Mouse (Mus musculus): ENCODE measurements around the gene Slc39a11. TPM values are rescaled to one million over a fixed set of nuclear protein-coding genes. Genes with fewer than 3 reads are reported as not detected.

Slc39a11 gene
- polyA plus RNA-seq, 1 experiment from 2014 or later: 41.6 TPM

- no peak for ATAC-seq
- no peaks in the 10 kb centered on the region for H3K27me3 ChIP-seq (replicated peaks; ENCODE audit: control insufficient read depth, insufficient read depth, low read length)
- no peaks in the 10 kb centered on the region for H3K9me3 ChIP-seq (ENCODE audit: control insufficient read depth, low read length)
- peaks cover 10% of the 10 kb centered on the region for H3K4me1 ChIP-seq (replicated peaks; ENCODE audit: control insufficient read depth, insufficient read depth, low read length)
- no peaks in the 10 kb centered on the region for H3K36me3 ChIP-seq (ENCODE audit: control insufficient read depth, insufficient read depth)
- 89% methylated on average over 12 of the region's 13 CpGs for whole genome bisulfite sequencing
- no peak overlapping the region for H3K27ac ChIP-seq (ENCODE audit: low read length)
- H3K4me2 ChIP-seq (ENCODE audit: low read length): no peak overlapping the region
- H3K4me3 ChIP-seq (replicated peaks; ENCODE audit: low read length): no peak overlapping the region
- no peak overlapping the region for H3K9ac ChIP-seq (replicated peaks; ENCODE audit: low read depth, low read length)
Measured at GRCm38 (mm10) chr11:113292906-113293614, 356.8 kb downstream of the Slc39a11 start.

DNA sequence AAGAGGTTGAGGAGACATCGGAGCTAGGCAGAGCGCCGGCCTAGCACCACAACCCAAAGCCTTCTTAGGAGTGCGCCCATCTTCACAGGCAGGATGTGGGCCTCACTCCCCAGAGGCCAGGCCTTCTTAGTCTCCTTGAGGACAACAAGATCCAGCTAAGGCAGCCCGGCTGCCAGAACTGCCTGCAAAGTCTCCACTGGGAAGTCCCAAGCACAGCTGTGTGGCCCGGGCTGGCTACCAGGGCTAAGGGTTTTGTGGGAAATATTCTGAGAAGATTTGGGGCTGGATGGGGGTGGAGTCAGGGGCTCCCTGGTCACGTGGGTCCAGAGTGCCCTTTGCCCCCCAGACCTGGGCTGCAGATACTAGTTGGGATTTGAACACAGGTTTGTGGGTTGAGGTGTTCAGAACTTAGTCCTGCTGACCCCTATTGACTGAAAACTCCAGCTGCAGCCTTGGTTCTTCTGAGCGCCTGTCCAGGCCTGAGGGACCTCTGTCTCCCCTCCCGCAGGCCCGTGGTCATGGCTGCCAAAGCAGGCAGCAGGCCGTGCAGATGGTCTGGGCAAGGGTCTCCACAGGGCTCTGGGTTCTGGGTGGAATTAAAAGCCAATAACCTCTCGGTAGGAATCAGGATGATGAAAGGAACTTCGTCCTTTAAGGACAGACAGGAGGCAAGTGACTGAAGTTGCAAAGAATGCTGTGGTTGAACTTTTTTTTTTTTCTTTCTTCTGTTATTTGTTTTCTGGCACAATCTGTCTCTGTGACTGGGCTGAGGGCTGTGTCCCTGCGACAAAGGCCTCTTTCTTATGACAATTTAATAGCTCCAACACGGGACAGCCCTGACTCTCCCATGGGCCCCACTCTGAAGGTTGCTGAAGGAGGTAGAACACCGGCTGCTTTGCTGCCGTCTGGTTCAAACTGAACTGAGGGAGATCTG lies 357.8 kb downstream of the Slc39a11 start:
- Histone ChIP-seq H3K9me3 (ENCODE audit: control insufficient read depth, low read length) (no peaks in the 10 kb centered on the region), H3K27me3 (replicated peaks; ENCODE audit: control insufficient read depth, insufficient read depth, low read length) (no peaks in the 10 kb centered on the region), H3K27ac (ENCODE audit: low read length) (no peak overlapping the region), H3K4me2 (ENCODE audit: low read length) (no peak overlapping the region), H3K36me3 (ENCODE audit: control insufficient read depth, insufficient read depth) (no peaks in the 10 kb centered on the region), H3K9ac (replicated peaks; ENCODE audit: low read depth, low read length) (no peak overlapping the region), H3K4me3 (replicated peaks; ENCODE audit: low read length) (no peak overlapping the region), H3K4me1 (replicated peaks; ENCODE audit: control insufficient read depth, insufficient read depth, low read length) (peaks cover 8% of the 10 kb centered on the region; the same call in 1 of the 2 replicates)
- no peak for ATAC-seq
- WGBS: 51% methylated on average over 17 of the region's 17 CpGs

GRCm38 (mm10) chr11:113290911-113291310 lies 359.0 kb downstream of the Slc39a11 start:
- Histone ChIP-seq H3K4me3 (replicated peaks; ENCODE audit: low read length) (no peak overlapping the region), H3K4me2 (ENCODE audit: low read length) (no peak overlapping the region), H3K4me1 (replicated peaks; ENCODE audit: control insufficient read depth, insufficient read depth, low read length) (peaks cover 8% of the 10 kb centered on the region; the same call in 1 of the 2 replicates), H3K9ac (replicated peaks; ENCODE audit: low read depth, low read length) (no peak overlapping the region), H3K9me3 (ENCODE audit: control insufficient read depth, low read length) (no peaks in the 10 kb centered on the region), H3K36me3 (ENCODE audit: control insufficient read depth, insufficient read depth) (no peaks in the 10 kb centered on the region), H3K27ac (ENCODE audit: low read length) (no peak overlapping the region), H3K27me3 (replicated peaks; ENCODE audit: control insufficient read depth, insufficient read depth, low read length) (no peaks in the 10 kb centered on the region)
- no peak for ATAC-seq
- WGBS: 87% methylated on average over 14 of the region's 14 CpGs

DNA sequence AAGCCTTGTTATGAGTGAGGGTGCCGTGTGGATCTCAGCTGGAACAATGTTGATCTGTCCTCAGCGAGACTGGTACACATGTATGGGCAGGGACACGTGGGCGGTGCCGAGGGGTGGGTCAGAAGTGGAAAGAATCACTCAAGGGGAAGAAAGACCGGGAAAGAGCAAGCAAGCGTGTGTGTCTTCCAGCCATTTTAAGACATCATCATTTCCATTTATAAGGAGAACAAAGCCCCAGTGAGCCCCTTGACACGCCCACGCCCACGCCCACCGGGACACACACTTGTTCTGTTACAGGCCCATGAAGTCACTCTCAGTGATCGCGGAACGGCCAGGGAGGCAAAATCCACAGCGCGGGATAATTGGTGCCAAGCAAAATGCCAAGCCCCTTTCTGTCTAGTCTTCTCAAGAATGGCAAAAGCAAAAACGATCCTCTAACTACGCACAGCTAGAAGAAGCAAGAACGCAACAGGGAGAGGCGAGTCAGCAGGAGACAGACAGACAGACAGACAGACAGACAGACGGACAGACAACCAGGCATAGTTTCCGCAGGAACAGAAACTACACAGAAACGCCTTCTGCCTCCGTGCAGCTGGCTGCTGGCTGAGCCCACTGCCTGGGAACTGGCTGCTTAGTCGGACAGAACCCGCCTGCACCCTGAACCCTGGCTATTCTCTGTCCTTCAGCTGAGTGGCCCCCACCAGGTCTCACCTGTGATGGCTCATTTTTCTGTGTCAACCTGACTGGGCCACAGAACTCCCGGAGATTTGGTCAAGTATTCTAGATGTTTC lies 364.7 kb downstream of the Slc39a11 start:
- 0 out of 2 replicates have a peak overlapping the region, but pooled peaks have one; percentile 8 for H3K9ac ChIP-seq (replicated peaks; ENCODE audit: low read depth, low read length)
- peak overlapping the region; percentile 37 for H3K4me2 ChIP-seq (ENCODE audit: low read length)
- no peaks in the 10 kb centered on the region for H3K36me3 ChIP-seq (ENCODE audit: control insufficient read depth, insufficient read depth)
- H3K27ac ChIP-seq (ENCODE audit: low read length): no peak overlapping the region
- WGBS: 45% methylated on average over 27 of the region's 27 CpGs
- no peaks in the 10 kb centered on the region for H3K9me3 ChIP-seq (ENCODE audit: control insufficient read depth, low read length)
- no peak overlapping the region for H3K4me3 ChIP-seq (replicated peaks; ENCODE audit: low read length)
- peak; percentile 28; the same call in 1 of the 2 replicates for ATAC-seq
- H3K4me1 ChIP-seq (replicated peaks; ENCODE audit: control insufficient read depth, insufficient read depth, low read length): peaks cover 15% of the 10 kb centered on the region
- no peaks in the 10 kb centered on the region for H3K27me3 ChIP-seq (replicated peaks; ENCODE audit: control insufficient read depth, insufficient read depth, low read length)

GRCm38 (mm10) chr11:113283376-113283811 lies 366.5 kb downstream of the Slc39a11 start:
- H3K9me3 ChIP-seq (ENCODE audit: control insufficient read depth, low read length): no peaks in the 10 kb centered on the region
- peaks cover 15% of the 10 kb centered on the region for H3K4me1 ChIP-seq (replicated peaks; ENCODE audit: control insufficient read depth, insufficient read depth, low read length)
- no peaks in the 10 kb centered on the region for H3K27me3 ChIP-seq (replicated peaks; ENCODE audit: control insufficient read depth, insufficient read depth, low read length)
- H3K9ac ChIP-seq (replicated peaks; ENCODE audit: low read depth, low read length): no peak overlapping the region; the same call in 1 of the 2 replicates
- H3K4me2 ChIP-seq (ENCODE audit: low read length): no peak overlapping the region
- no peak overlapping the region for H3K27ac ChIP-seq (ENCODE audit: low read length)
- ATAC-seq: no peak
- no peaks in the 10 kb centered on the region for H3K36me3 ChIP-seq (ENCODE audit: control insufficient read depth, insufficient read depth)
- H3K4me3 ChIP-seq (replicated peaks; ENCODE audit: low read length): no peak overlapping the region
- 25% methylated on average over 11 of the region's 11 CpGs for WGBS

DNA sequence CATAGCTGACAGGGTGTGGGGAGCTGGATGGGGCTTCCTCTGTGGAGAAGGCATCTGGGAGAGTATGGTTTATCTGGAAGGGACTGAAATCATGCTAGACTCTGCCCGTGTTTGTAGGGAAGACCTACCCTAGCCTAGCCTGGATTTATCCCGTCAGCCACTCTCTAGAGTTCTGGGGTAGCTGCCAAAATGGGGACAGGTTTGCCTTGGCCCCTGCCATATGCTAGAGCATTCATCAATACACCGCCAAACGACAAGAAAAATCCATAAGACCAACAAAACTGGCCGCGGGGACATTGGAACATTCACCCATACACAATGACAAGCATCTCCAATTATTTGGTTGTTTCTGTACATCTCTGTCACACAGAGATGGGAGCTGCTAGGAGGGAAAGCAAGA lies 371.6 kb downstream of the Slc39a11 start:
- 57% methylated on average over 6 of the region's 6 CpGs for WGBS
- ATAC-seq: no peak
- no peak overlapping the region for H3K27ac ChIP-seq (ENCODE audit: low read length)
- no peaks in the 10 kb centered on the region for H3K36me3 ChIP-seq (ENCODE audit: control insufficient read depth, insufficient read depth)
- H3K4me1 ChIP-seq (replicated peaks; ENCODE audit: control insufficient read depth, insufficient read depth, low read length): peaks cover 11% of the 10 kb centered on the region
- H3K4me2 ChIP-seq (ENCODE audit: low read length): no peak overlapping the region
- no peak overlapping the region for H3K9ac ChIP-seq (replicated peaks; ENCODE audit: low read depth, low read length)
- H3K27me3 ChIP-seq (replicated peaks; ENCODE audit: control insufficient read depth, insufficient read depth, low read length): no peaks in the 10 kb centered on the region
- no peak overlapping the region for H3K4me3 ChIP-seq (replicated peaks; ENCODE audit: low read length)
- H3K9me3 ChIP-seq (ENCODE audit: control insufficient read depth, low read length): no peaks in the 10 kb centered on the region

GRCm38 (mm10) chr11:113277034-113277612 lies 372.8 kb downstream of the Slc39a11 start:
- H3K27me3 ChIP-seq (replicated peaks; ENCODE audit: control insufficient read depth, insufficient read depth, low read length): no peaks in the 10 kb centered on the region
- H3K4me2 ChIP-seq (ENCODE audit: low read length): no peak overlapping the region
- H3K9ac ChIP-seq (replicated peaks; ENCODE audit: low read depth, low read length): no peak overlapping the region
- no peak; the same call in 1 of the 2 replicates for ATAC-seq
- no peaks in the 10 kb centered on the region for H3K36me3 ChIP-seq (ENCODE audit: control insufficient read depth, insufficient read depth)
- peaks cover 10% of the 10 kb centered on the region for H3K4me1 ChIP-seq (replicated peaks; ENCODE audit: control insufficient read depth, insufficient read depth, low read length)
- no peak overlapping the region for H3K27ac ChIP-seq (ENCODE audit: low read length)
- H3K9me3 ChIP-seq (ENCODE audit: control insufficient read depth, low read length): no peaks in the 10 kb centered on the region
- 37% methylated on average over 10 of the region's 10 CpGs for WGBS
- no peak overlapping the region for H3K4me3 ChIP-seq (replicated peaks; ENCODE audit: low read length)

DNA sequence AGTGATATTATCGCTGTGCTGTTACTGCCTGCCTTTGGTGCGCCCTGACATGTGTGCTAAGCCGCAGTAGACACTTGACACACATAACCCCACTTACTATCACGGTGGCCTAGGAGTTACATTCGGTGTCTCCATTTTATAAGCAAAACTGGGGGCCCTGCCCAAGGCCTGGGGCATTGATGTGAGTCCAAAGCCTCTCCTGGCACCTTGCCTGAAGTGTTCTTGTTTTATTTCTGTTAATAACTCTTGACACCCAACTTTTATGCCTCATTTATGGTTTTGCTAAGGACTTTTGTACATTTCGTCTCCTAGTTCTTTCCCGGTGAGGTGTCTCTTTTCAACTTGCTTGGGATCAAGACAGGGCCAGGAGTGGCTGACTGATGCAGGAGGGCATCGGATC lies 373.4 kb downstream of the Slc39a11 start:
- H3K4me1 ChIP-seq (replicated peaks; ENCODE audit: control insufficient read depth, insufficient read depth, low read length): peaks cover 15% of the 10 kb centered on the region
- H3K27ac ChIP-seq (ENCODE audit: low read length): no peak overlapping the region
- no peaks in the 10 kb centered on the region for H3K9me3 ChIP-seq (ENCODE audit: control insufficient read depth, low read length)
- ATAC-seq: no peak
- H3K27me3 ChIP-seq (replicated peaks; ENCODE audit: control insufficient read depth, insufficient read depth, low read length): no peaks in the 10 kb centered on the region
- H3K4me2 ChIP-seq (ENCODE audit: low read length): no peak overlapping the region
- 85% methylated on average over 8 of the region's 8 CpGs for WGBS
- no peak overlapping the region for H3K4me3 ChIP-seq (replicated peaks; ENCODE audit: low read length)
- H3K36me3 ChIP-seq (ENCODE audit: control insufficient read depth, insufficient read depth): no peaks in the 10 kb centered on the region
- H3K9ac ChIP-seq (replicated peaks; ENCODE audit: low read depth, low read length): no peak overlapping the region

Data from forebrain, embryonic 16.5 days (tissue).